Mouse (Mus musculus): ENCODE data around the gene Ppp4r4. TPM values are rescaled to one million over a fixed set of nuclear protein-coding genes. Genes with fewer than 3 reads are reported as not detected.

Ppp4r4 gene
- total RNA-seq, 1 experiment = 1.7 TPM

DNA sequence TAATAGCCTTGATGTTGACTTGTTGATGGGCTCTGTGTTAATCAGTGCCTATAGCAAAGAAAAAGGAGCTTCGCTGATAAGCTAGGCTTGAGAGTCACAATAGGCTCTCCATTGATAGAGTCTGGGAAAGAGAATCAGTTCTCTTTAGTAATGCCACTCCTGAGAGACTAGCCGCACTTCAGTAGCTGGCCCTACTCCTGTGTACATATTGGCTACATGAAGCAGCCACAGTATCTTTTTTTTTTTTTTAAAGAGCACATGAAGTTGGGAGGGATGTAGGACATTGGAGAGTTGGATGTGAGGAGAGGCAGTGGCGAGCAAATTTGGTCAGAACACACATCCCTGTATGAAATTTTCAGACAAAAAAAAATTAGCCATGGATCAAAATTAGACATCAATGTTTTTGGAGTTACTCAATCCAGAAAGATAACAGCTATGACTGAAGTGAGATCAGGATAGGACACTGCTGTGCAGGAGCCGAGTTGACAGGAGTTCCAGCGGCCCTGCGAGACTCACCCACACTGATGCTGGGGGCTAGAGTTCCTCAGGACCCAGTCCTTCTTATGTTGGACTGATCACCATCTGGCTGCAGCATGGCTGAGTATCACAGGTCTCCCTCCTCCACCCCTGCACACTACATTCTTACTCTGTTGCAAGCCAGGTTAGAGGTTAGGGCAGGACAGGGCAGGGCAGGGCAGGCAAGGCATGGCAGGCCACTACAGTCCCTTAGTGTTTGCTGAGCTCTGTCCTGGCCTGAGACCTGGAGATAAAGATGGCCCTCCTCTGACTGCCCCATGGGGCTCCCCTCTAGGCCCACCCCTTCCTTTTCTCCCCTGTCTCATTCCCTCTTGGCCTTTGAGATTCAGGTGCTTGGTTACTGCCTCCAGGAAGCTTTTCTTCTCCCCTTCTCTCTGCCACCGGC is 123.3 kb downstream of the Ppp4r4 start:
- no peak for TF ChIP-seq ZNF384 (IDR thresholded peaks at IDR 0.05; ENCODE audit: low read depth, low read length)
- no peak for TF ChIP-seq CHD2 (IDR thresholded peaks at IDR 0.05; ENCODE audit: low read depth, low read length)
- no peak for TF ChIP-seq HCFC1 (IDR thresholded peaks at IDR 0.05; ENCODE audit: borderline replicate concordance, insufficient read depth, low read length)
- no peak for TF ChIP-seq ZC3H11A (IDR thresholded peaks at IDR 0.05; ENCODE audit: borderline replicate concordance, low read depth, low read length)
- no peak for TF ChIP-seq MAFK (IDR thresholded peaks at IDR 0.05; ENCODE audit: insufficient read depth, low read depth, low read length)
- Histone ChIP-seq H3K36me3 (ENCODE audit: control insufficient read depth, insufficient read depth, low read length, poor library complexity, severe bottlenecking) (no peaks in the 10 kb centered on the region), H3K4me3 (ENCODE audit: insufficient read depth in 1 of 2, low read depth in 1 of 2, low read length in 2 of 2, poor library complexity in 1 of 2, severe bottlenecking in 1 of 2) (no peak overlapping the region), H3K27ac (ENCODE audit: insufficient read depth, low read depth, low read length, poor library complexity, severe bottlenecking) (no peak overlapping the region), H3K4me1 (ENCODE audit: control insufficient read depth in 2 of 2, insufficient read depth in 2 of 2, low read length in 2 of 2, poor library complexity in 1 of 2) (no peaks in the 10 kb centered on the region), H3K9ac (ENCODE audit: insufficient read depth, low read depth, low read length, poor library complexity, severe bottlenecking) (no peak overlapping the region), H3K9me3 (ENCODE audit: control insufficient read depth, insufficient read depth, low read depth, low read length) (no peaks in the 10 kb centered on the region)
- no peak for DNase-seq (ENCODE audit: low read depth, low spot score)
- in situ Hi-C loops (cut with MboI; ENCODE audit: low sequenced_read_pairs in 2 of 2, unreplicated experiment in 2 of 2) = no loop called here

DNA sequence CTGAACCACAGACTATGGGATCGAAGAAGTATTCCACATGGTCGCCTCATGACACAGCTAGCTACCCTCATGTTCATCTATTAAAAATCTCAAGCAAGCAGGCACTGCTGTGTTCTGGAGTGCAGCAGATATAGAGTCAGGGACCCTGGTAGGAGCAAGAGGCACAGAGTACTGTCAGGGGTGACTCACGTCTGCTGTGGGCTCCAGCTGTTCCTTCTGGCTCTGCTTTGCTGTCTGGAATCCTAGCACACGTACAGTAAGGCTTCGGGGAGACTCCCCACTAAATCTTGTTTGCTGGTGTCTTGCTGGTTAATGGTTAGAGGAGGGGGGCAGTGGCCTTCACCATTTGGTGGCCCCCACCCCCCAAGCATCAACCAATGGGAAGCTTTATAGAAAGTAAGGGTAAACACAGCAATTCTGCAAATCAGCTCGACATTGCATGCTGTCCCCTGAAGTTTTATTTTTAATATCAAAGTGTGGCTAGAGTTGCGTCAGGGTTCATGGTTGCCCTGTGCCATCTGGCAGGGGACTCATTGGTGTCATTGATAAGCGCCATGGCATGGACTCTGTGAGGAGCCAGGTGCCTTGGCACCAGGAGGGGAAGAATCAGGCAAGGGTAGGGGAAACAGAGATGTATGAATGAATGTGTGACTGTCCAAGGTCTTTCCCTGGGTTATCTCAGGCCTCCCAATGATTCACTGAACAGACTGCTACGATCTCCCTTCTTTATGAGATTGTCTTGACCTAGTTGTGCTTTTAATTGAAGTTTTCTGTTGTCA is 125.0 kb downstream of the Ppp4r4 start, which contains the start of gene Serpina6:
Gene Serpina6, minus strand, starts transcription at position 365 of the 779 bp plus-strand sequence.
- in situ Hi-C loops (cut with MboI; ENCODE audit: low sequenced_read_pairs in 2 of 2, unreplicated experiment in 2 of 2) = no loop called here
- Histone ChIP-seq H3K9me3 (ENCODE audit: control insufficient read depth, insufficient read depth, low read depth, low read length) (no peaks in the 10 kb centered on the region), H3K4me3 (ENCODE audit: insufficient read depth in 1 of 2, low read depth in 1 of 2, low read length in 2 of 2, poor library complexity in 1 of 2, severe bottlenecking in 1 of 2) (no peak within 1 kb of the TSS), H3K9ac (ENCODE audit: insufficient read depth, low read depth, low read length, poor library complexity, severe bottlenecking) (no peak within 1 kb of the TSS), H3K4me1 (ENCODE audit: control insufficient read depth in 2 of 2, insufficient read depth in 2 of 2, low read length in 2 of 2, poor library complexity in 1 of 2) (no peaks in the 10 kb centered on the region), H3K27ac (ENCODE audit: insufficient read depth, low read depth, low read length, poor library complexity, severe bottlenecking) (no peak within 1 kb of the TSS), H3K36me3 (ENCODE audit: control insufficient read depth, insufficient read depth, low read length, poor library complexity, severe bottlenecking) (no peaks in the 10 kb centered on the region)
- no peak for DNase-seq (ENCODE audit: low read depth, low spot score)
- TF ChIP-seq MAFK (IDR thresholded peaks at IDR 0.05; ENCODE audit: insufficient read depth, low read depth, low read length) (no peak), ZNF384 (IDR thresholded peaks at IDR 0.05; ENCODE audit: low read depth, low read length) (no peak)

DNA sequence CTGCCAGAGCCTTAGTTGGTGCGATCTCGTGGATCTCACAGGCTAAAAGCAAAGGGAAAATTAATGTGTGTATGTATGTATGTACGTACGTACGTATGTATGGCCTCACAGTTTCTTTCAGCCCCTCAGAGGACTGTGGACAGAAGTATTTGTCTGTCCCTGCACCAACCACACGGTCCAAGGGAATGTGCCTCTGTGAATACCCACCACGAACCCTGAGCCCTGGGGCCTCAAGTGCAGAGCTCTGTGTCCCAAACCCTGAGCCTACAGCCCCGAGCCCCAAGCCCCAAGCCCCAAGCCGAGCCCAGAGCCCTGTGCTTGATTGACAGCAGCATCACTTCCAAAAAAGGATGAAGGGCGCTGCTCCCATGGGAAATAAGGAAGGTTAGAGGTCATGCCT is 125.9 kb downstream of the Ppp4r4 start:
- TF ChIP-seq ZC3H11A (IDR thresholded peaks at IDR 0.05; ENCODE audit: borderline replicate concordance, low read depth, low read length) (no peak), HCFC1 (IDR thresholded peaks at IDR 0.05; ENCODE audit: borderline replicate concordance, insufficient read depth, low read length) (no peak), MAFK (IDR thresholded peaks at IDR 0.05; ENCODE audit: insufficient read depth, low read depth, low read length) (no peak)
- in situ Hi-C loops (cut with MboI; ENCODE audit: low sequenced_read_pairs in 2 of 2, unreplicated experiment in 2 of 2) = no loop called here
- DNase-seq (ENCODE audit: low read depth, low spot score) = no peak
- Histone ChIP-seq H3K4me3 (ENCODE audit: insufficient read depth in 1 of 2, low read depth in 1 of 2, low read length in 2 of 2, poor library complexity in 1 of 2, severe bottlenecking in 1 of 2) (no peak overlapping the region), H3K36me3 (ENCODE audit: control insufficient read depth, insufficient read depth, low read length, poor library complexity, severe bottlenecking) (no peaks in the 10 kb centered on the region), H3K9me3 (ENCODE audit: control insufficient read depth, insufficient read depth, low read depth, low read length) (no peaks in the 10 kb centered on the region), H3K9ac (ENCODE audit: insufficient read depth, low read depth, low read length, poor library complexity, severe bottlenecking) (no peak overlapping the region), H3K4me1 (ENCODE audit: control insufficient read depth in 2 of 2, insufficient read depth in 2 of 2, low read length in 2 of 2, poor library complexity in 1 of 2) (no peaks in the 10 kb centered on the region), H3K27ac (ENCODE audit: insufficient read depth, low read depth, low read length, poor library complexity, severe bottlenecking) (no peak overlapping the region)

DNA sequence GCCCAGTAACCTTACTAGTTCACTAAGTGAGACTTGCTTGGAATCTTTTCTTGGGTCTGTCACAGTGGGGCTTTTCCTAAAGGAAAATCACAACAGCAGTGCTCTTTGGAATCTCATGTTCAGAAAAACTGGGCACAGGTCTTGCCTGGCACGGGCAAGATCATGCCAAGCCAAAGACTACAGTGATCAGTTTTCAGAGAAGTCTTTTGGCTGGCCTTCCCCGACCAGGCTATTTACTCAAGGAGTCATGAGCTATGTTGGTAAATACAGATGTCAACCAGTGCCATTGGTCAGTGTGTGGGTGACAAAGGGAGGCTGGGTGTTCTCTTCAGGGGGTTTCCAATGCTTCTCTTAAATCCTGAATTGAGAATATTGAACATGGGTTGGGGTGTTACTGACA is 127.1 kb downstream of the Ppp4r4 start:
- in situ Hi-C loops (cut with MboI; ENCODE audit: low sequenced_read_pairs in 2 of 2, unreplicated experiment in 2 of 2) = no loop called here
- no peak for DNase-seq (ENCODE audit: low read depth, low spot score)
- Histone ChIP-seq H3K9me3 (ENCODE audit: control insufficient read depth, insufficient read depth, low read depth, low read length) (no peaks in the 10 kb centered on the region), H3K27ac (ENCODE audit: insufficient read depth, low read depth, low read length, poor library complexity, severe bottlenecking) (no peak overlapping the region), H3K4me1 (ENCODE audit: control insufficient read depth in 2 of 2, insufficient read depth in 2 of 2, low read length in 2 of 2, poor library complexity in 1 of 2) (no peaks in the 10 kb centered on the region), H3K4me3 (ENCODE audit: insufficient read depth in 1 of 2, low read depth in 1 of 2, low read length in 2 of 2, poor library complexity in 1 of 2, severe bottlenecking in 1 of 2) (no peak overlapping the region), H3K9ac (ENCODE audit: insufficient read depth, low read depth, low read length, poor library complexity, severe bottlenecking) (no peak overlapping the region), H3K36me3 (ENCODE audit: control insufficient read depth, insufficient read depth, low read length, poor library complexity, severe bottlenecking) (no peaks in the 10 kb centered on the region)
- TF ChIP-seq HCFC1 (IDR thresholded peaks at IDR 0.05; ENCODE audit: borderline replicate concordance, insufficient read depth, low read length) (no peak), ZNF384 (IDR thresholded peaks at IDR 0.05; ENCODE audit: low read depth, low read length) (no peak), MAFK (IDR thresholded peaks at IDR 0.05; ENCODE audit: insufficient read depth, low read depth, low read length) (no peak), ZC3H11A (IDR thresholded peaks at IDR 0.05; ENCODE audit: borderline replicate concordance, low read depth, low read length) (no peak), CHD2 (IDR thresholded peaks at IDR 0.05; ENCODE audit: low read depth, low read length) (no peak)

All from ES-E14 (cell line).